Mouse (Mus musculus) ES-Bruce4 (cell line): ENCODE measurements at regions not wholly inside any gene's neighbourhood (a gene's known extent, or its start where the extent isn't known, plus 50 kb on each side); places are given as distances from the start of the nearest gene placed in this dataset.
A peak's percentile ranks its signal among the peaks of the same experiment; 100 is the strongest.

Experiments used
- H3K27ac ChIP-seq: 2 replicates; pipeline ENCODE4 v1.5.1; 2012; ENCODE audit warnings: low read length, inconsistent platforms; ENCODE audit not compliant: insufficient read depth
- H3K27me3 ChIP-seq: 2 replicates; pipeline ENCODE4 v1.6.1; 2012; ENCODE audit warnings: mild to moderate bottlenecking, low read length, inconsistent platforms; ENCODE audit not compliant: control insufficient read depth, poor library complexity, insufficient read depth, severe bottlenecking
- H3K36me3 ChIP-seq: 2 replicates; pipeline ENCODE4 v1.6.1; 2012; ENCODE audit warnings: inconsistent platforms, mild to moderate bottlenecking, low read length, moderate library complexity; ENCODE audit not compliant: control insufficient read depth, poor library complexity, insufficient read depth, severe bottlenecking
- H3K4me1 ChIP-seq: one replicate; pipeline ENCODE4 v1.8.1; 2011; ENCODE audit warnings: low read length; ENCODE audit not compliant: control insufficient read depth, insufficient read depth
- H3K4me3 ChIP-seq: 2 replicates; pipeline ENCODE4 v1.5.1; 2011; ENCODE audit warnings: low read depth, mild to moderate bottlenecking, low read length
- H3K9ac ChIP-seq: 2 replicates; pipeline ENCODE4 v1.6.1; 2012; ENCODE audit warnings: low read depth, mild to moderate bottlenecking, inconsistent platforms; ENCODE audit not compliant: poor library complexity, severe bottlenecking
- H3K9me3 ChIP-seq: replicated peaks from 2 replicates; pipeline ENCODE4 v1.6.1; 2012; ENCODE audit warnings: mild to moderate bottlenecking, low read length, inconsistent platforms; ENCODE audit not compliant: control insufficient read depth, poor library complexity, insufficient read depth, severe bottlenecking
- CTCF ChIP-seq: IDR thresholded peaks from one replicate; pipeline ENCODE4 v1.8.1; 2011; ENCODE audit warnings: low read depth, low read length
- EP300 ChIP-seq: IDR thresholded peaks from 2 replicates; pipeline ENCODE4 v1.6.1; 2011; ENCODE audit warnings: low read depth, low read length; ENCODE audit not compliant: insufficient read depth
- POLR2A ChIP-seq: IDR thresholded peaks from one replicate; pipeline ENCODE4 v1.8.1; 2011; ENCODE audit warnings: low read length; ENCODE audit not compliant: insufficient read depth

GRCm38 (mm10) chr5:118339676-118340661, 94.9 kb downstream of the 2410131K14Rik start:
- no peaks in the 10 kb centered on the region for H3K27me3 ChIP-seq
- no peak for TF ChIP-seq CTCF
- peaks cover 2% of the 10 kb centered on the region for H3K4me1 ChIP-seq
- no peaks in the 10 kb centered on the region for H3K9me3 ChIP-seq
- H3K27ac ChIP-seq = no peak overlapping the region
- no peak overlapping the region for H3K9ac ChIP-seq
- H3K4me3 ChIP-seq = no peak overlapping the region
- no peaks in the 10 kb centered on the region for H3K36me3 ChIP-seq

GRCm38 (mm10) chr5:118343444-118344320, 98.7 kb downstream of the 2410131K14Rik start:
- H3K27me3 ChIP-seq = no peaks in the 10 kb centered on the region
- H3K9ac ChIP-seq = peak overlapping the region; percentile 34
- peak overlapping the region; percentile 2; the same call in 1 of the 2 replicates for H3K4me3 ChIP-seq
- H3K4me1 ChIP-seq = peaks cover 2% of the 10 kb centered on the region
- H3K27ac ChIP-seq = no peak overlapping the region
- TF ChIP-seq CTCF (no peak), EP300 (no peak), POLR2A (no peak)
- no peaks in the 10 kb centered on the region for H3K9me3 ChIP-seq
- H3K36me3 ChIP-seq = no peaks in the 10 kb centered on the region

GRCm38 (mm10) chr5:118345226-118345625, 100.2 kb downstream of the 2410131K14Rik start:
- H3K36me3 ChIP-seq = no peaks in the 10 kb centered on the region
- no peaks in the 10 kb centered on the region for H3K9me3 ChIP-seq
- H3K4me1 ChIP-seq = no peaks in the 10 kb centered on the region
- no peak overlapping the region for H3K9ac ChIP-seq
- H3K27ac ChIP-seq = no peak overlapping the region
- no peaks in the 10 kb centered on the region for H3K27me3 ChIP-seq
- H3K4me3 ChIP-seq = no peak overlapping the region
- no peak for TF ChIP-seq POLR2A
- TF ChIP-seq EP300 = no peak
- TF ChIP-seq CTCF = no peak

- H3K4me1 ChIP-seq = no peaks in the 10 kb centered on the region
- H3K9ac ChIP-seq = no peak overlapping the region
- no peaks in the 10 kb centered on the region for H3K27me3 ChIP-seq
- no peak overlapping the region for H3K27ac ChIP-seq
- peaks cover 14% of the 10 kb centered on the region for H3K9me3 ChIP-seq
- TF ChIP-seq POLR2A (no peak), CTCF (no peak), EP300 (no peak)
- no peaks in the 10 kb centered on the region for H3K36me3 ChIP-seq
- H3K4me3 ChIP-seq = no peak overlapping the region
Measured at GRCm38 (mm10) chr5:118349057-118349456, 104.0 kb downstream of the 2410131K14Rik start.

- Histone ChIP-seq H3K4me1 (peaks cover 3% of the 10 kb centered on the region), H3K9me3 (peaks cover 14% of the 10 kb centered on the region), H3K4me3 (no peak overlapping the region), H3K9ac (no peak overlapping the region), H3K27me3 (no peaks in the 10 kb centered on the region), H3K36me3 (no peaks in the 10 kb centered on the region), H3K27ac (peak overlapping the region; percentile 82)
- 0 out of 2 replicates have a peak, but pooled peaks have one; percentile 24 for TF ChIP-seq EP300
- no peak for TF ChIP-seq POLR2A
Measured at GRCm38 (mm10) chr5:118351301-118351700, 106.3 kb downstream of the 2410131K14Rik start.

- H3K4me1 ChIP-seq = peaks cover 3% of the 10 kb centered on the region
- no peaks in the 10 kb centered on the region for H3K36me3 ChIP-seq
- no peak overlapping the region for H3K4me3 ChIP-seq
- no peak overlapping the region for H3K9ac ChIP-seq
- H3K9me3 ChIP-seq = peaks cover 14% of the 10 kb centered on the region
- no peak overlapping the region for H3K27ac ChIP-seq
- no peaks in the 10 kb centered on the region for H3K27me3 ChIP-seq
- no peak for TF ChIP-seq EP300
- TF ChIP-seq POLR2A = no peak
- TF ChIP-seq CTCF = no peak
Measured at GRCm38 (mm10) chr5:118352142-118352541, 107.1 kb downstream of the 2410131K14Rik start.
